Mouse (Mus musculus): ENCODE measurements around the gene Pld5. TPM values are rescaled to one million over a fixed set of nuclear protein-coding genes. Genes with fewer than 3 reads are reported as not detected.

The Pld5 gene
- polyA plus RNA-seq (2014; fragmentation: Illumina TruSeq; extraction: RNeasy Lipid Tissue Mini Kit (QIAGEN cat#74804); ENCODE audit: low read depth, low replicate concordance), result 0.35 TPM

DNA sequence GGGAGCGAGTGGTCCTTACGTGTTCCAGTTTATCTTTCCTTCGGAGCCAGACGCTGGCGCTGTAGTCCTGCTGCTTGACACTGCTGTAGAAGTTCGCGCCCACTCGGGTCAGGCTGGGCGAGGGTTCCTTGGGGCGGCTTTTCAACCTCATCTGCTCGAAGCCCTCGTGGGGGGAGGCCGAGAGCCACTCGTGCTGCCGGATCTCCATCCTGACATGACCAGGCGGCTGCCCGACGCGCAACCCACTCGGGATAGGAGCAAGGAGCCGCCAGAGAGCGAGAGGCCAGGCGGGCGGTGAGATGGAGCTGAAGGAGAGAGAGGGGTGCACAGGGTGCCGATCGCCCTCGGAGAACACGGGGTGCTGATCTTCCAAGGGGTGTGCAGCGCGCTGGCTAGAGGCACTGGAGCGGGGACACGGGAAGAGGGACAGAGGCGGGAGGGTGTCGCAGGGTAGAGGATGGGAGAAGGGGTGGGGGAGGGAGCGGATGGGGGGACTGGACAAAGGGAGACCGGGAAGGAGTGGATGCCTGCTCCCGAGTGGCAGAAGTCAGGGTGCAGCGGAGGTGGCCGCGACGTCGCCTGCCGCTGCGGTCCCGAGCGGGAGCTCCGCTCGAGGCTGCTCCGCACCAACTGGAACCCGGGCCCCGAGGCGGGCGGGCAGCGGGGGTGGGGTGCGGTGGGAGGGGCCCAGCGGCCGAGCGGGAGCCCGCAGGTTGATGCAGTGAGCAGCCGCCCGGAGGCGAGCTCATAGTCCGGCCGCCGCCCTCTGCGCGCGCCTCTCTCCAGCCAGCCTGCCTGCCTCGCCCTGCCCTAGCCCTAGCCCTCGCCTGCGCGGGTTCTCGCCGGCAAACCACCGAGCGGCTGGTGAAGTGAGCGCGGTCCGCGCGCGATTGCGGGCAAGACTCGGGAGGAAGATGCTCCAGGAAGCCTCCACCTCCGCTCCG is at the start of gene Pld5:
TSS of gene Pld5 (minus strand) at position 646 of the 944 bp plus-strand sequence.

DNA sequence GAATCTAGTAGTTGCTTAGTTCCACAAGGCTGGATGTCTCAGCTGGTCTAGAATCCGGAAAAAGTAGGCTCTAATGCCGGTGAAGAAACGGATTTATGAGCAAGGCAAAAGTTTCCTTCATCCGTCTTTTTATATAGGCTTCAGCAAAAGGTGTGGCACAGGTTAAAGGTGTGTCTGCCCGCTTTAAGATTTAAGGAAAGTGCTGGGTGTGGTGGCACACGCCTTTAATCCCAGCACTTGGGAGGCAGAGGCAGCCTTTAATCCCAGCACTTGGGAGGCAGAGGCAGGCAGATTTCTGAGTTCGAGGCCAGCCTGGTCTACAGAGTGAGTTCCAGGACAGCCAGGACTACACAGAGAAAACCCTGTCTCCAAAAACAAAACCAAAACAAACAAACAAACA is 296.1 kb downstream of the Pld5 start, which contains the start of gene Rbm8a2:
TSS of gene Rbm8a2 (minus strand) at position 101 of the 400 bp plus-strand sequence.

DNA sequence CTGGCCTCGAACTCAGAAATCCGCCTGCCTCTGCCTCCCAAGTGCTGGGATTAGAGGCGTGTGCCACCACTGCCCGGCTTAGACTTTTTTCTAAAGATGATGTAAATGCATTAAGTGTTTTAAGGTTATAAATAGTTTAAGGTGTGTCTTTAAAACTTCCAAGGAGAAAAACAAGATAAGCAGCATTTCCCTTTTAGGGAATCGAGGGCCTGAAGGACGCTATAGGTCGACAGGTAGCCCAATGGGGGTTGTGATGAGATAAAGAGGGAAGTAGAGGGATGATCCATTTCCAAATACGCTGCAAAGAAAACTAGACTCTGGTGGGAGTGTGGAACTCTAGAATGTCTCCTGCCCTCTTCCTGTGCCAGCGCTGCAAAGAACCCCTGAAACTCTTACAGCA is 355.1 kb downstream of the Pld5 start, which contains the start of gene Gm38100:
TSS of gene Gm38100 (plus strand) at position 301 of the 400 bp plus-strand sequence.

All from adipose tissue, adult 10 weeks (tissue).